Mouse (Mus musculus) left cerebral cortex, adult 11 months (tissue): ENCODE data around the gene Rab6b.

Experiments used
- DNase-seq: peaks from one replicate; pipeline ENCODE4 v3.0.0; 2022; ENCODE audit warnings: low spot score

The Rab6b gene

GRCm38 (mm10) chr9:103205786-103206185 is 94.2 kb downstream of the Rab6b start:
- DNase-seq: no peak

- DNase-seq: peak; percentile 43
These were observed 96.3 kb downstream of the Rab6b start for GRCm38 (mm10) chr9:103207846-103208245.

- no peak for DNase-seq
These were observed 97.3 kb downstream of the Rab6b start for GRCm38 (mm10) chr9:103208802-103209423.

GRCm38 (mm10) chr9:103212654-103213420 is 101.2 kb downstream of the Rab6b start:
- no peak for DNase-seq

- DNase-seq: no peak
These were observed 102.0 kb downstream of the Rab6b start for GRCm38 (mm10) chr9:103213631-103214030.

GRCm38 (mm10) chr9:103214281-103214680 is 102.7 kb downstream of the Rab6b start:
- DNase-seq: no peak

GRCm38 (mm10) chr9:103224721-103225120 is 113.1 kb downstream of the Rab6b start:
- no peak for DNase-seq

- DNase-seq: no peak
These were observed 113.9 kb downstream of the Rab6b start for GRCm38 (mm10) chr9:103225464-103225863.

- no peak for DNase-seq
These were observed 115.2 kb downstream of the Rab6b start for GRCm38 (mm10) chr9:103226806-103227205.

GRCm38 (mm10) chr9:103227760-103228159 is 116.2 kb downstream of the Rab6b start:
- no peak for DNase-seq

GRCm38 (mm10) chr9:103228370-103229003 is 116.9 kb downstream of the Rab6b start:
- DNase-seq: no peak

- DNase-seq: no peak
These were observed 117.7 kb downstream of the Rab6b start for GRCm38 (mm10) chr9:103229037-103229867.

GRCm38 (mm10) chr9:103230151-103230951 is 118.8 kb downstream of the Rab6b start, which contains the start of the genes Gm20425 and Trf:
TSS of gene Gm20425 (minus strand) at chr9:103230307.
TSS of gene Trf (minus strand) at chr9:103230444.
- DNase-seq: peak; percentile 77

- DNase-seq: no peak
These were observed 120.8 kb downstream of the Rab6b start for GRCm38 (mm10) chr9:103232232-103233005.

GRCm38 (mm10) chr9:103233006-103233395 is 121.4 kb downstream of the Rab6b start:
- no peak for DNase-seq

GRCm38 (mm10) chr9:103234059-103234458 is 122.5 kb downstream of the Rab6b start:
- no peak for DNase-seq

GRCm38 (mm10) chr9:103234565-103235165 is 123.1 kb downstream of the Rab6b start:
- DNase-seq: peak; percentile 16
